Mouse (Mus musculus) heart, postnatal 10 days (tissue): ENCODE measurements around the gene Adora2b. TPM values are rescaled to one million over a fixed set of nuclear protein-coding genes. Genes with fewer than 3 reads are reported as not detected.

ENCODE experiments used
- total RNA-seq, 2 experiments: library from RNA; stranded (reverse); gene quantifications; 2 replicates each; pipeline ENCODE4 v1.2.3; 2021

Adora2b gene
- total RNA-seq, 2 experiments from 2014 or later = 0.91 to 1.4 TPM

Other genes with a start within 250 kb of the Adora2b start
- 10 to 100 TPM; 14.8 to 15.3 TPM for gene Zswim7, start 32.4 kb downstream of the Adora2b start, total RNA-seq
- gene Ttc19, start 32.5 kb downstream of the Adora2b start, total RNA-seq = 10 to 100 TPM; 35.9 to 39.5 TPM
- gene Pigl, start 209.5 kb downstream of the Adora2b start, total RNA-seq = 1 to 10 TPM; 2.7 to 3.6 TPM
- gene Ncor1, start 209.6 kb downstream of the Adora2b start, total RNA-seq = 100 to 1,000 TPM; 137 to 148 TPM